Mouse (Mus musculus): ENCODE measurements around the gene Fancg.

Gene Fancg

DNA sequence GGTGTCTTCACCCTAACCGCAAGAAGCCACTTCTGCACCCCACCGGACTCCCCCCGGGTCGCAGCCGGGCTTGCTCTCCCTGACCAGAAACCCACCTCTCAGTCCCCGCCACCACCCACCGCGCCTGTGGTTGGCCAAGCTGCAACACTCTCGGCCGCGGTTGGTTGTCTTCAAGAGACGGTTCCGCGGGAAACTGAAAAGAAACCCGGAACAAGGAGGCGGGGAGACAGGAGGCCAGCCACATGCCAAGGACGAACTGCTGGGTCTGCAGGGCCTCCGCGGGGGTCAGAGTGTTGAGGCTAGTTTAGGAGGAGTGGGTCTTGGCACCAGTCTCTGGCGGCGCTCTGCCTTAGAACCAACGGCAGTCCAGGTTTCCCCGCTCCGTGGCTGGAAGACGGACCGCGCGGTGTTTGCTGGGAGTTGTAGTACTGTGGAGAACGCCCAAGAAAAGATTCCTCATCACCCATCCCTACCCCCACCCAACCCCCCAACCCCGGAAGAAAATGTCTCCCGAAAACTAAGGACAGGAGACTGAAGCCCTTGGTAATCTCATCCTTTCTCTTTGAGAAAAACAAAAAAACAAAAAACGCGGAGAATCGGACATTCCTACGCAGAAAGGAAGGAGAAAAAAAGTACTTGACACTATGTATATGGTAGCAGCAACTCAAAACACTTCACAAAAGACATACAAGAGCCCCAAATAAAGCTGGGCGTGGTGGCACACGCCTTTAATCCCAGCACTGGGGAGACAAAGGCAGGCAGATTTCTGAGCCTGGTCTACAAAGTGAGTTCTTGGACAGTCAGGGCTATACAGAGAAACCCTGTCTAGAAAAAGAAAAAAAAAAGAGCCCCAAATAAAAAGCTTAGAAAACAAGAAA, at the start of gene Fancg:
Fancg (minus strand) TSS at position 346 of the 878 bp plus-strand sequence.
- DNase-seq, result peak; percentile 88 to 91

- no peak for DNase-seq
Observed at GRCm38 (mm10) chr4:43059697-43060096, 49.4 kb upstream of the Fancg start.

DNA sequence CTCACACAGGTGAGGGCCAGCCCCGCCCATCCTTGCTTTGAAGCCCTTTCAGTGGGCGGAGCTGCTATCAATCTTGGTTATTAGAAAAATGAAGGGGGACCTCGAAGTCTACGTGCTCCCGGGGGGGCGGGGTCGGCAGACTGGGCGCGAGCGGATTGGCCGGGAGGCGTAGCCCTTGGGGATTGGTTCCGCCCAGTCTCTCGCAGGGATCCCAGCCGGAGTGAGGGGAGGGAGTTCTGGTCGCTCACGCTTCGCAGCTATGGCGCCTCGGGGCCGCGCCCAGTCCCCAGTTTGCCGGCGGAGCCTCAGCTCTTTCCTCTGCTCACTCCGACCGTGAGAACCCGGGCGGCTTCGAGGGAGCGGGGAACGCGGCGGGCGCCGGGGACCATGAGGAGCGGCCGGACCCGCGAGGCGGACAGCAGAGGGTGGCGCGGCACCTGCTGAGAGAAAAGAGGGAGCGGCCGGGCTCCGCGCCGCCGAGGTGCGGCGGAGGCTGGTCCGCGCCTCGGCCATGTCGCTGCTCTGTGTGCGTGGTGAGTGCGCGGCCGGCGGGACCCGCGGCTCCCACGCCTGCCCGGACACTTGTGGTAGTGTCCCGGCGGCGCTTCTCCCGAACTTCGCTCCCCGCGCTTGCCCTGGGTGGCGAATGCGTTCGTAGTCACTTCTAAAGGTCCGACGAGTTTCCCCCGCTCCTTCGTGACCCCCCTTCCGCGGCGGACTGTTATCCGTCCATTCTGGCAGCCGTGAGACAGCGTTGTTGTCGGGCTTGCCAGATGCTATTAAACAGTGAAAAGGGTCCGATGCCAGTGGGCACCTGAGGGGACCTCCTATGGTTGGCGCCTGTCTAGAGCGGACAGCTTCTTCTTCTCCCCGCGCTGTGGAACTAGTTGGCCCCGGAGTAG, 48.7 kb upstream of the Fancg start, which contains the start of gene Unc13b:
Unc13b (plus strand) TSS at position 201 of the 902 bp plus-strand sequence.
- DNase-seq, result peak; percentile 94 to 96

DNA sequence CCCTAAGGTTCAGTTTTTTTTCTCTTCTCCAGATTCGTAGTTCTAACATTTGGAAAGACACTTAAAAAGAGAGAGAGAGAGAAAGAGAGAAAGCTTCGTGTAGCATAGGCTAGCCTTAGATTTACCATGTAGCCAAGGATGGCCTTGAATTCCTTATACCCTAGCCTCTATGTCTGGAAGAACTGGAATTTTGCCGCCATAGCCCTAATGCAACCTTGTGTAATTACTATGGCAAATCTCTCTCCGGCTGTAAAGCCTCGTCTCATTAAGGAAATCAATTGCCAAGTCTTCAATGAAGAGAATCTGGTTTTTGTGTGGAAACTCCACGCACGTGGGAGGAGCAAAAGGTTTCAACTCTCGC, 48.1 kb upstream of the Fancg start:
- DNase-seq, result no peak

DNA sequence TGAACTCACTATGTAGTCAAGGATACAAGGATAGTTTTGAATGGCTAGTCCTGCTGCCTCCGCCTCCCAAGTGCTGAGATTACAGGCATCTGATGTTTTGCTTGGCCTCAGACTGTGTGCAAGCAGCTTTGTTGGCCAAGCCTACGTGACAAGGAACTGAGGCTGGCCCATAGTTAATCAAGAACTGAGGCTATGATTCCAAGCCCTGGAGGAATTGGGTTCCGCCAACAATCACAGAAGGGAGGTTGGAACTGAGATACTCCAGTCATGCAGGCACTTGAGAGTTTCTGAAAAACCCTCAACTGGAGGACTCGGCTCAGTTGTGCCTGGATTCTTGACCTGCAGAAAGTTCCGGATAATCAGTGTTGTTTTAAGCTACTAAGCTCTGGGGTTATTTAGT, 47.3 kb upstream of the Fancg start:
- DNase-seq, result no peak

DNA sequence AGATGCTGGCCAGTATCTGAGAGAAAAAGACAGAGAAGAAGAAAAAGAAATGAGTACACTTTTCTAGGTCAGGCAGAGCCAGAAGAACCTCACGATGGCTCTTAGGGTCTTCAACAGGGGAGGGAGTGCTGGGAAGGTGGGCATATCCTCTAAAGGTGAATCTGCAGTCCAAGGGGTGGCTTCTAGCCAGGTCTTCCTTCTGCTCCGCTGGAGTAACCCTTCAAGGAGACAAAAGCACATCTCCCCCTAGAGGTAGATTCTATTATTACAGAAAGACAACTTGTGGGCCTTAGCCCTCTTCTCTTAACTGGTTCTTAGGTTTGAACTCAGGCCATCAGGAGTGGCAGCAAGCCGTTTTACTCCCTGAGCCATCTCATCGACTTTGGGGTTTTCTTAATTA, 42.3 kb upstream of the Fancg start:
- peak; percentile 39 to 50 for DNase-seq

- DNase-seq, result peak; percentile 71 to 83
Observed at GRCm38 (mm10) chr4:43047231-43047630, 36.9 kb upstream of the Fancg start.

GRCm38 (mm10) chr4:43046607-43047006, 36.3 kb upstream of the Fancg start:
- DNase-seq, result no peak

- DNase-seq, result peak; percentile 100
Observed at GRCm38 (mm10) chr4:43045659-43046302, 35.5 kb upstream of the Fancg start, which contains the start of gene Fam214b. Gene Fam214b, minus strand, starts transcription at chr4:43046220.

DNA sequence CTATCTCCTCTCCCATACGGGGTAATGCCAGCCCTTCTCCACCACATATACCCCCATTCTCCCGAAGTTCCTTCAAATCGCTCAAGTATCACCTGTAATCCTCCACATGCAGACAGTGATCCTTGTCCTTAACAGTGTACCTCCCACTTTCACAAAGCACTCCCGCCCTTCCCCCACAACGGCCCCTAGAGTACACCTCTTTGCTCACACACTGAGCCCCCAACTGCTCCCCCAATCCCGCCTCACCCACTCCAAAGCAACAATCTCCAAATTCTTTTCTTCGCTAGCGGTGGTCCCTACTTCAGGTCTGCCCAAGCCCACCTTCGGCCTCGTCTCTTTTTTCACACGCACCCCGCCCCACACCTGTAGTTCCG, 35.0 kb upstream of the Fancg start:
- peak in 1 of 2 experiments; percentile 62 for DNase-seq

DNA sequence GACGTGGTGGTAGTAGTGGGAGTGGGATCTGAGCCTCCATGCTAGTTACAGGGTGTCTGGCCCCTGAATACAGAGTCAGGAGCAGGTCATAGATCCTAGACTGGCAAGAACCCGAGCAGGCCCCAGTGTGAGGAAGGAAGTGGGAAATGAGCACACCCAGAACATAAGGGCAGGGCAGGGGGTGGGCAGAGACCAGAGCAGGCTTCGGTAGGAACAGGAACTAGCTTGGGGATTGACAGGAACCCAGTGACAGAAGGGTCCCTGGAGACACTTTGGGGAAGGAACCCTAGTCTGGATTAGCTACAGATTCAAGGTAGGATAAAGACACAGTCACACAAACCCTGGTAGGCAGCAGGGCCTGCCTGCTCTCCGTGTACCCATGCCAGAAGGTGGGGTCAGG, 34.4 kb upstream of the Fancg start:
- peak; percentile 34 to 56 for DNase-seq

- DNase-seq, result peak; percentile 73 to 83
Observed at GRCm38 (mm10) chr4:43043644-43044357, 33.5 kb upstream of the Fancg start.

GRCm38 (mm10) chr4:43040881-43041547, 30.7 kb upstream of the Fancg start:
- no peak for DNase-seq

DNA sequence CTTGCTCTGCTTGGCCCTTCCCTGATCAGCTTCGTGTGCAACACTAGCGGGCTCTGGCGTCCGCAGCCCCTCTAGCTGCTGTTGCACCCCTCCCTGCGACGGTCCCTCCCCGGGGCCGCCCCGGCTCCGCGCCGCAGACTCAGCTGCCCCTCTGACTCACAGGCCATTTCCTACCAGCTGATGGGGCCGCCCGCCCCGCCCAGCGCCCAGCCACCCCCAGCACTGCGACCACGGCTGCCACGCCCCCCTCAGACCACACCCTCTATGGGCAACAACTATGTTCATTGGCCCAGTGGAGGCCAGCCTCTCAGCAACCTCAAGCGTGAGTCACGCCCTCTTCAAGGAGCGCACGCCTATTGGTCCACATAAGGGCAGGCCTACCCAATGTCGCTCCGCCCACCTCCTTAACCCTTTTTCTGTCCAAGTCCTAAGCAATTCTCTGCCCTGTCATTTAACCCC, 29.8 kb upstream of the Fancg start:
- DNase-seq, result peak; percentile 98 to 99

- no peak for DNase-seq
Observed at GRCm38 (mm10) chr4:43039609-43040008, 29.3 kb upstream of the Fancg start.

GRCm38 (mm10) chr4:43038567-43039495, 28.5 kb upstream of the Fancg start:
- peak; percentile 38 to 58 for DNase-seq

- DNase-seq, result no peak
Observed at GRCm38 (mm10) chr4:43037860-43038566, 27.7 kb upstream of the Fancg start.

GRCm38 (mm10) chr4:43036356-43036755, 26.1 kb upstream of the Fancg start:
- no peak for DNase-seq

GRCm38 (mm10) chr4:43035851-43036250, 25.5 kb upstream of the Fancg start:
- DNase-seq, result no peak

- DNase-seq, result no peak
Observed at GRCm38 (mm10) chr4:43033481-43033880, 23.2 kb upstream of the Fancg start.

All from kidney, postnatal 4 days (tissue).